Mouse (Mus musculus): ENCODE results near the gene Lmntd1. TPM values are rescaled to one million over a fixed set of nuclear protein-coding genes. Genes with fewer than 3 reads are reported as not detected.
A peak's percentile ranks its signal among the peaks of the same experiment; 100 is the strongest.

Gene Lmntd1
- 0.76 and 1.3 TPM in 2 replicates for polyA plus RNA-seq (2014; fragmentation: Nextera tagmentation; extraction: Ambion mirVana)

GRCm38 (mm10) chr6:145614219-145614618 lies at the start of gene Lmntd1:
Lmntd1 (minus strand) TSS chr6:145614319.
- no peaks in the 10 kb centered on the region for H3K9me3 ChIP-seq (ENCODE audit: control insufficient read depth, low read length)
- no peak within 1 kb of the TSS for H3K4me2 ChIP-seq (ENCODE audit: low read length)
- no peak for ATAC-seq (ENCODE audit: low FRiP score, low TSS enrichment)
- H3K27me3 ChIP-seq (ENCODE audit: control insufficient read depth, insufficient read depth, low read length) = no peaks in the 10 kb centered on the region
- H3K27ac ChIP-seq (replicated peaks; ENCODE audit: low read depth, low read length) = no peak within 1 kb of the TSS
- H3K9ac ChIP-seq (replicated peaks; ENCODE audit: low read length) = no peak within 1 kb of the TSS
- no peak within 1 kb of the TSS for H3K4me3 ChIP-seq (replicated peaks; ENCODE audit: low read depth, low read length)
- DNase-seq = no peak
- 0 out of 2 replicates have a peak, but pooled peaks cover 5% of the 10 kb centered on the region for H3K4me1 ChIP-seq (ENCODE audit: control insufficient read depth, insufficient read depth, low read length)
- no peaks in the 10 kb centered on the region for H3K36me3 ChIP-seq (ENCODE audit: control insufficient read depth, insufficient read depth, low read length)
- 88% methylated on average over 7 of the region's 7 CpGs for WGBS

DNA sequence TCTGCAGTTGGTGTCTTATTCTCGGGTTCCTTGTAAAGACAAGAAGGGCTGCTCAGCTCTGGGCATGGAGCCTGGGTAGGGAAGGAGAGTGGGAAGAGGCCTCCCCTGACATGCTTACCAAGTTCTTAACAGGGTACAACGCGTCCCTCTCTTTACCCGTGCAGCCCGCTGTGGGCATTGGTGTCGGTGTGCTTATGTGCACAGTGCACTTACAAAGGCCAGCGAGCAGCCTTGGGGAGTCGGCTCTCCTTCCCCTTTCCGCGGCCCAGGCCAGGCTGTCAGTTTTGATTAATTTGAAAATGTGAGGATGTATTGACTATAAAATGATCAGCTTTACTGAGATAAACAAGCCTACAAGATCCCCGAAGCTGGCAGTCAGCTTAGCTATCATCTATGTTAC lies 46.8 kb upstream of the Lmntd1 start:
- WGBS = 81% methylated on average over 11 of the region's 11 CpGs
- DNase-seq = no peak
- H3K4me1 ChIP-seq (ENCODE audit: control insufficient read depth, insufficient read depth, low read length) = no peaks in the 10 kb centered on the region

GRCm38 (mm10) chr6:145659116-145659515 lies 45.0 kb upstream of the Lmntd1 start:
- H3K4me1 ChIP-seq (ENCODE audit: control insufficient read depth, insufficient read depth, low read length) = peaks cover 2% of the 10 kb centered on the region; the same call in 1 of the 2 replicates
- no peak overlapping the region for H3K27ac ChIP-seq (replicated peaks; ENCODE audit: low read depth, low read length)
- WGBS = 72% methylated on average over 6 of the region's 6 CpGs
- no peak overlapping the region for H3K4me3 ChIP-seq (replicated peaks; ENCODE audit: low read depth, low read length)
- no peaks in the 10 kb centered on the region for H3K36me3 ChIP-seq (ENCODE audit: control insufficient read depth, insufficient read depth, low read length)
- H3K9ac ChIP-seq (replicated peaks; ENCODE audit: low read length) = no peak overlapping the region
- ATAC-seq (ENCODE audit: low FRiP score, low TSS enrichment) (no peak), DNase-seq (no peak)
- H3K27me3 ChIP-seq (ENCODE audit: control insufficient read depth, insufficient read depth, low read length) = no peaks in the 10 kb centered on the region
- no peak overlapping the region for H3K4me2 ChIP-seq (ENCODE audit: low read length)
- H3K9me3 ChIP-seq (ENCODE audit: control insufficient read depth, low read length) = no peaks in the 10 kb centered on the region

More for the DNA sequence above, 46.8 kb upstream of the Lmntd1 start:
- Histone ChIP-seq H3K9ac (replicated peaks; ENCODE audit: low read length) (no peak overlapping the region), H3K27ac (replicated peaks; ENCODE audit: low read depth, low read length) (no peak overlapping the region), H3K4me2 (ENCODE audit: low read length) (no peak overlapping the region), H3K4me3 (replicated peaks; ENCODE audit: low read depth, low read length) (no peak overlapping the region), H3K27me3 (ENCODE audit: control insufficient read depth, insufficient read depth, low read length) (no peaks in the 10 kb centered on the region), H3K36me3 (ENCODE audit: control insufficient read depth, insufficient read depth, low read length) (no peaks in the 10 kb centered on the region), H3K9me3 (ENCODE audit: control insufficient read depth, low read length) (no peaks in the 10 kb centered on the region)
- no peak for ATAC-seq (ENCODE audit: low FRiP score, low TSS enrichment)

- H3K4me2 ChIP-seq (ENCODE audit: low read length) = no peak overlapping the region
- no peak overlapping the region for H3K27ac ChIP-seq (replicated peaks; ENCODE audit: low read depth, low read length)
- no peak overlapping the region for H3K4me3 ChIP-seq (replicated peaks; ENCODE audit: low read depth, low read length)
- 73% methylated on average over 15 of the region's 15 CpGs for WGBS
- DNase-seq = no peak
- H3K36me3 ChIP-seq (ENCODE audit: control insufficient read depth, insufficient read depth, low read length) = no peaks in the 10 kb centered on the region
- H3K9me3 ChIP-seq (ENCODE audit: control insufficient read depth, low read length) = no peaks in the 10 kb centered on the region
- H3K27me3 ChIP-seq (ENCODE audit: control insufficient read depth, insufficient read depth, low read length) = no peaks in the 10 kb centered on the region
- peaks cover 9% of the 10 kb centered on the region; the same call in 1 of the 2 replicates for H3K4me1 ChIP-seq (ENCODE audit: control insufficient read depth, insufficient read depth, low read length)
- H3K9ac ChIP-seq (replicated peaks; ENCODE audit: low read length) = no peak overlapping the region
- no peak for ATAC-seq (ENCODE audit: low FRiP score, low TSS enrichment)
Observed at GRCm38 (mm10) chr6:145656740-145657591, 42.8 kb upstream of the Lmntd1 start.

DNA sequence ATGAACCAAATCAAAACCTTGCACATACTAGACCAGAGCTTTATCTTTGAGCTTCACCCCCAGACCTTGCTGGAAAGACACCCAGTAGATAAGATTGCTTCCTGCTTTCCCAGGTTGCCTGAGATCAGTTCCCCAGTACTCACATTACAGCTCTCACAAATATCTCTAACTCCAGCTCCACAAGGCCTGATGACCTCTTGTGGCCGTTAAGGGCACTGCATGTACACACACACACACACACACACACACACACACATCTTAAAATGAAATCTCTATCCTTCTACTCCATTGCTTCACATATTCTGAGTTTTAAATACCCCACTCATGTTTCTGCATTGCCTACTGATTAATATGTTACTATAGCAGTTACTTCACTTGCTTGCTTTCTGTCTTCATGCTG lies 41.6 kb upstream of the Lmntd1 start:
- Histone ChIP-seq H3K27me3 (ENCODE audit: control insufficient read depth, insufficient read depth, low read length) (no peaks in the 10 kb centered on the region), H3K9ac (replicated peaks; ENCODE audit: low read length) (no peak overlapping the region), H3K36me3 (ENCODE audit: control insufficient read depth, insufficient read depth, low read length) (no peaks in the 10 kb centered on the region), H3K4me3 (replicated peaks; ENCODE audit: low read depth, low read length) (no peak overlapping the region), H3K9me3 (ENCODE audit: control insufficient read depth, low read length) (no peaks in the 10 kb centered on the region), H3K4me2 (ENCODE audit: low read length) (no peak overlapping the region), H3K27ac (replicated peaks; ENCODE audit: low read depth, low read length) (no peak overlapping the region), H3K4me1 (ENCODE audit: control insufficient read depth, insufficient read depth, low read length) (peaks cover 9% of the 10 kb centered on the region; the same call in 1 of the 2 replicates)
- ATAC-seq (ENCODE audit: low FRiP score, low TSS enrichment) = no peak
- no peak for DNase-seq
- WGBS = 91% methylated on average over 1 of the region's 1 CpGs

GRCm38 (mm10) chr6:145654062-145654836 lies 40.1 kb upstream of the Lmntd1 start:
- ATAC-seq (ENCODE audit: low FRiP score, low TSS enrichment) (peak; percentile 58; the same call in 1 of the 2 replicates), DNase-seq (peak; percentile 69)
- Histone ChIP-seq H3K4me3 (replicated peaks; ENCODE audit: low read depth, low read length) (no peak overlapping the region), H3K9me3 (ENCODE audit: control insufficient read depth, low read length) (no peaks in the 10 kb centered on the region), H3K36me3 (ENCODE audit: control insufficient read depth, insufficient read depth, low read length) (no peaks in the 10 kb centered on the region), H3K4me2 (ENCODE audit: low read length) (no peak overlapping the region), H3K9ac (replicated peaks; ENCODE audit: low read length) (no peak overlapping the region), H3K27me3 (ENCODE audit: control insufficient read depth, insufficient read depth, low read length) (no peaks in the 10 kb centered on the region), H3K4me1 (ENCODE audit: control insufficient read depth, insufficient read depth, low read length) (peaks cover 9% of the 10 kb centered on the region; the same call in 1 of the 2 replicates), H3K27ac (replicated peaks; ENCODE audit: low read depth, low read length) (peak overlapping the region; percentile 61)
- 63% methylated on average over 8 of the region's 8 CpGs for WGBS

DNA sequence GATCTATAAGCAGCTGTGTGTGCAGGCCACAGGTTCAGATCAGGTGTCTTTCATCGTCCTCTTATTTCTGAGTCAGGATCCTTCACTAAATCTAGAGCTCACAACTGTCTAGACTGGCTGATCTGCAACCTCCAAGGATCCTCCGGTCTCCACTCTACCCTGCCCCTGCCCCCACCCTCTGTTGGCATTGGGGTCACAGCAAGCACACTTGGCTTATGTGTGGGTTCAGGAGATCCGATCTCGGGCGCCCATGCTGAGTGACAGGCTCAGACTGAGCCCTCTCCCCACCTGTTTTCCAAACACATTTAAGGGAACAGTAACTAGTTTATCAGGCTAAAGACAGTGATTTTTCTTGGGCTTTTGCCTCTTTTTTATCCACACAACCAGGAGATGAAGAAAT lies 39.5 kb upstream of the Lmntd1 start:
- no peaks in the 10 kb centered on the region for H3K36me3 ChIP-seq (ENCODE audit: control insufficient read depth, insufficient read depth, low read length)

GRCm38 (mm10) chr6:145652986-145653385 lies 38.9 kb upstream of the Lmntd1 start:
- Histone ChIP-seq H3K9me3 (ENCODE audit: control insufficient read depth, low read length) (no peaks in the 10 kb centered on the region), H3K4me1 (ENCODE audit: control insufficient read depth, insufficient read depth, low read length) (peaks cover 9% of the 10 kb centered on the region; the same call in 1 of the 2 replicates), H3K4me3 (replicated peaks; ENCODE audit: low read depth, low read length) (no peak overlapping the region), H3K9ac (replicated peaks; ENCODE audit: low read length) (no peak overlapping the region), H3K36me3 (ENCODE audit: control insufficient read depth, insufficient read depth, low read length) (no peaks in the 10 kb centered on the region), H3K4me2 (ENCODE audit: low read length) (no peak overlapping the region), H3K27me3 (ENCODE audit: control insufficient read depth, insufficient read depth, low read length) (no peaks in the 10 kb centered on the region), H3K27ac (replicated peaks; ENCODE audit: low read depth, low read length) (no peak overlapping the region)
- 82% methylated on average over 5 of the region's 5 CpGs for WGBS
- DNase-seq (no peak), ATAC-seq (ENCODE audit: low FRiP score, low TSS enrichment) (no peak)

More for the DNA sequence above, 39.5 kb upstream of the Lmntd1 start:
- Histone ChIP-seq H3K9me3 (ENCODE audit: control insufficient read depth, low read length) (no peaks in the 10 kb centered on the region), H3K27ac (replicated peaks; ENCODE audit: low read depth, low read length) (no peak overlapping the region; the same call in 1 of the 2 replicates), H3K4me1 (ENCODE audit: control insufficient read depth, insufficient read depth, low read length) (peaks cover 9% of the 10 kb centered on the region; the same call in 1 of the 2 replicates), H3K27me3 (ENCODE audit: control insufficient read depth, insufficient read depth, low read length) (no peaks in the 10 kb centered on the region), H3K4me2 (ENCODE audit: low read length) (no peak overlapping the region), H3K9ac (replicated peaks; ENCODE audit: low read length) (no peak overlapping the region), H3K4me3 (replicated peaks; ENCODE audit: low read depth, low read length) (no peak overlapping the region)
- DNase-seq (no peak), ATAC-seq (ENCODE audit: low FRiP score, low TSS enrichment) (no peak; the same call in 1 of the 2 replicates)
- WGBS = 61% methylated on average over 5 of the region's 5 CpGs
